Mouse (Mus musculus): ENCODE results near the gene Wwox.

Gene Wwox

DNA sequence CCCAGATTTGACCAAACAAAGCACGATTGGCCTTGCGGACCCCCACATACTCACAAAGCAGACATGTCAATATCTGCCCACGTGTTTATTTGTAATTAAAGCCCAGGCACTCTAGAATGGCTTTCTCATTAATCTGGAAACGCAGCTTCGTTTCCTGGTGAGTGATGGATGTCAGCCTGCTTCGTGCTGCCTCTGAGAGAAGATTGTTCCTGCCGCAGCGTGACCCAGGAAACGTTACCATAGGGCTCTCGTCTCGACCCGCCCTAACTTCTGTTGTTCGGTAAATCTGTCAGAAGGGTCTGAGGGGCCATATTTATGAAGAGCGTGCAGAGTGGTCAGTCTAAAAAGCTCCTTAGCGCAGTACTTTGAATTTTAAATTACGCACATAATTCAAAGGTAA is 164.9 kb downstream of the Wwox start:
- DNase-seq: no peak

DNA sequence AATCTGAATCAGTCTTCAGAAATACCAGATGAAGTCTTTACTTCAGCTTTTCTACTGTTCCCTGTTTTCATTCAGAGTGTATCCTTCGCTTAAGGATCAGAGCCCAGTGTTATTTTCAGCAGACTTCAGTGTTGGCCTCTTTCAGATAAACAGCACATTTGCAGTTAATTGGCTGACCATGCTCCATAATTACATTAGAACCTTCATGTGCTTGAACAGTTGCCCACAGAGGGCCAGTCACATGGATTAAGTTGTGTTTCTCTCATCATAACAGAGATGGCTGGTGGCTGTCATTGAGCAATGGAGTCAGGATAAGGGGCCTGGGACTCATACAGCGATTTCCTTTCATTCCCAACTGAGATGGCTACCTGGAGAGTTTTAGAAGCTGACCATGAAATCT is 166.2 kb downstream of the Wwox start:
- no peak for DNase-seq

DNA sequence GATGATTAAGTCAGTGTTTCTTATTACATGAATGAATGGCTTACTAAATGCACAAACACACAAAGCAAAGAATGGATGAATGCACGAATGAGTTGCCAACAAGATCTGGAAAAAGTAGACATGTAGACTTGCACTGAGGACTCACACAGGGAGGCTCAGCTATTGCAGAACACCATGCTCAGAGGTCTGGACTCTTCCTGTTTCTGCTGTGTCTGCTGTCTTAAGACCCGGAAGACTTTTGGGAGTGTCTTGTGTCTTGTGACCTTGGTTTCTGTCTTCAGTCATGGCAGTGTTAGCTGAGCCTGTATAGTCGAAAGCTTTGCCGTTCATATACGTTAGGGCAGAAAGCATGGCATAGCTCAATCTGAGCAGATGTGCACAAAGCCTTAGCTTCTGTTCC is 169.9 kb downstream of the Wwox start:
- DNase-seq: no peak

DNA sequence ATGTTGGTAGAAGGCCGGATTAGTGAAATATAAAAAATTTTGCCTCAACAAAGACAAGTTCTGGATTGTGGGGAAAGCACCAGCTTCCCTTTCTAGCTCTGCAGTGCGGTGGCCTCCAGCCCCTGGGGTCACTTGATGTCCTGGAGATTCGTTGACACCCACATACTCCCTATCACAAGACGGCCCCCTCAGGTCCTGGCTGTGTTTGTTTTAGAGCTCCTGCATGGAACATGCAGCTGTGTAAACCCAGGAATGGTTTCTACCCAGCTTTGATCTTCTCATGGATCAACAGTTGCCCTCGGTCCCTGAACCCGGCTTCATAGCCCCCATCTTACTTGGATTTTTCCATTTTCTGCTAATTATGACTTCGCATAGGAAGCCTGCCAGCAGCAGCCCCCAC is 171.6 kb downstream of the Wwox start:
- peak; percentile 26 for DNase-seq

DNA sequence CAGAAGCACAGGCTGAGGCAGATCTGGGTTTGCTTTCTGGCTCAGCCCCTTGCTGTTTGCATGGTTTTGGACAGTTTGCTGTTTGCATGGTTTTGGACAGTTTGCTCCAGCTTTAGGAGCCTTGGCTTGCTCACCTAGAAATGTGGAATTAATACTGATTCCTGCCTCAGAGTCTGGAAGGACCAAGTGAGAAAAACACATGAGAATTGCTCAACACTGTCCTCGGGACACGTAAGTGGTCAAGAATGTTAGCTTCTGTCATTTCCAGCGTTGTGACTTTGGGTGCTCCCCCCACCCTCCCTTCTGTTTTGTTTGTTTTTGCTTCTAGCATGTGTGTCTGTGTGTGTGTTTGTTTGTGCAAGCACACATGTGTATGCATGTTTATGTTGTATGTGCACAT is 172.6 kb downstream of the Wwox start:
- DNase-seq: no peak

DNA sequence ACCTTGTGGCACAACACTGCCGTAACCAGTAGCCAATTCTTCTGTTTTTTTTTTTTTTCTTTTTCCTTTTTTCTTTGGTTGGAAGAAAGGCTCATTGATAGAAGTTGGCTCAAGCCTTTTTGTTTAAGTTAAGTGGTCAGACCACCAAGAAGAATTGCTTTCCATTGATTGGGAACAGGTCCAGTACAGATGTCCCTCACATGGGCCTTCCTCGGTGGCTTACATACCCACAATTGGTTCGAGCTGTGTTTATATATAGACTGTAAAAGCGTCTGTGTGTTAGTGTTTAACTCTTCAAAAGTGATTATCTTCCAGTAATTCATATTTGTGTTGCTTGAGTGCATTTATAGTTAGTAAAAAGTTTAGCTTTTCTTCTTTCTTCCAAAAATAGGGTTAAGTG is 176.0 kb downstream of the Wwox start:
- DNase-seq: no peak

DNA sequence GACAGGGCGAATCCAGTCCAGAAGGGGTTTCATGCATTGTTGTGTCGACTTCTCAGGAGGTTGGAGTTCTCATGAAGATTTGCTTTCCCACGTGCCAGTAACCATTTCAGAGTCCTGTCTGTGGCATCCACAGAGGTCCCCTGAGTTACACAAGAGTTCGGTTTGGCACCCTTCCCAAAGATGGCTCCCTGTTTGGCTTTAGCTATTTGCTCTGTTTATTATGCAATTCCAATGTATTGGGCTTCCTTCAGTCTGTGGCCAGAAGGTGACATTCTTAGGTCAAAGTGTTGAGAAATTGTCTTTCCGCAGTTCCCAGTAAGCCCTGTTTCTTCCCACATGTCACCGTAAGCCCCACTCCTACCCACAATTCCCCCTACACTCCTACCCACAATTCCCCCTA is 176.5 kb downstream of the Wwox start:
- DNase-seq: peak; percentile 31

DNA sequence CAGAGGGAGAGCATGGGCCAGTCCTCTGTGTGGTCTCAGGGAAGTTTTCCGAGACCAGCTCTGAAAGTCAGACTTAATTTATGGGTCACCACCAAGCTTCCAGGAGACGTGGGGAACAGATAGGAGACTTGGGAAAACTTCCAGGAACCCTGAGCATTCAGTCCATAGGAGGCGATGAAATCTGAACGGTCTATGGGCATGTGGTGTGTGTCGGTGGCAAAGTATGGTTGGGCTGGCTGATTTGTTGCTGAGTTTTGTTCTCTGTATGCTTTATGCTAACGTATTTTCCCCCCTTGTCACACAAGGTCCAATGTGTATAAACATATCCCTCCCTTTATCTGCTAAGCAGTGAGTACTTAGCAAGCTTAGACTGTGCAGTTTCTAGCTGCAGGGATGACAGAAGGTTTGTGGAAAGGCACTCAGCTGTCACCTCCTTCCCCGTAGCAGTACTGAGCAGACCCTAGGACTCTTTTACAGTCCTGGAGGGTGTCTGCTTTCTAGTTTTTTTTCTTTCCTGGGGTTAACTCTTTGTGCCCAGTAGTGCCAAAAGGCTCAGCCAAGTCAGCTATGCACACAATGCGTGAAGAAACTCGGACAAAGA is 179.6 kb downstream of the Wwox start:
- no peak for DNase-seq

DNA sequence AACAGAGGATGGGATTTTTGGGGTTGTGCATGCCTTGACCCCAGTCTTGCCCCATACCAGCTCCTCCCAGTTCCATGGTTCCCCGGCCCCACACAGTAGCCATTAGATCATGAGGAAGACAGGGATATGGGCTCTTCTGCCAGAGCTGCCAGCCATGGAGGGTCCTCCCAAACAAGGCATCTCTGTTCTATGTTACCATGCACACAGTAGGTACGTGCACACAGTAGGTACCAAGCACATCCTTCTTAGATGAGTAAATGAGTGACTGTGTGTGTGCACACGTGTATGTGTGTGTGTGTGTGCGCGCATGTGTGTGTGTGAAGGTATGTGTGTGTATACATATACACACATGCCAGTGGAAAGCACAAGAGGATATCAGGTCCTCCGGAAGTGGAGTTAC is 185.9 kb downstream of the Wwox start:
- DNase-seq: no peak

DNA sequence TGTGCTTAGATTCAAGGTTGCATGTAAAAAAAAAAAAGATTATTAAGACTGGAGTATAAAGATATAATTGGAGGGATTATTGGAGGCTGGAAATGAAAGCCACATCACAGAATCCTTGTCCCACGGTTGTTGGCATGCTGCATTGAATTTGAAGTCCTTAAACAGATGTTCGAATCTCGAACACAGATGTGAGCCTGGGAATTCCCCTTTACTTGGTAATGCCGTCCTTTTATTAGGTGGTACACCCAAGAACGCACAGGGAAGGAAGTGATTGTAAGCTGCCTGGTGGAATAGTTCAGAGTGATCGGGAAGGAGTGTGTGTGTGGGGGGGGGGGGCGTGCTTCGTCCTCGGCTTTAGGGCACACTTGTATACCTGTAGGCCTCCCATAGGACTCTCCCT is 187.4 kb downstream of the Wwox start:
- no peak for DNase-seq

DNA sequence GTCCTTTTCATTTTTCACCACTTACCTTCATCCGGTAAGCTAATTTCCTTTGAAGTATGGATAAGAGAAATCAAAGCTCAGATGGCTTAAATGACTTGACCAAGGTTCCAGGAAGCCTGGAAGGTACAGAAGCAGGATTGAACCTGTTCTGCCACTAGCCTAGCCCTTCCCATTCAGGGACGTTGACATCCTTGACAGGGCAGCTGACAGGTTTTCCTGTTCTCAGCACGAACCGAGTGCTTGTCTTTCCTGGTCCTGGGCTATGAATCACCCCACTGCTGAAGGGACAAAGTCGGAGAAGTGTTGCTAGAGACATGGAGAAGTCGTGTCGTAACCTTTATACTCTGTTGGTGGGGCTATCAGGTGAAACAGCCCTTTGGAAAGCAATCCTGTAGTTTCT is 190.3 kb downstream of the Wwox start:
- no peak for DNase-seq

DNA sequence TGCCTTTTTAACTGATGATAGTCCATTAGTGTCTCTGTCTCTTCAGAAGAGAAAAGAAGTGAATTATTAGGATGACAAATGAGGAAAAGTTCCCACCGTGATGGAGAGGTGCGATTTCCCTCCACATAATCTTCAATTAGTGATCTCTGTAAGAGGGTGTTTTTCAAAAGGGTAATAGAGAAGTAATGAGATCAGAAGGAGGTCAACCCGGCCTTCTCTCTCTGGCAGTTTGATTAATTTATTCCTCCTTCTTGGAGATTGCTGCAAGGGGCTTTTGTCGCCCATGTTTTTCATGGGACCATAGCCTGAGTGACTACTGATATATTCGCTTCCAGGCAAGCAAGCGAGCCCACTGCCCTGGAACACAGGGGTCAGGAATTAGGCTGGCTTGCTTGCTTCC is 191.6 kb downstream of the Wwox start:
- no peak for DNase-seq

DNA sequence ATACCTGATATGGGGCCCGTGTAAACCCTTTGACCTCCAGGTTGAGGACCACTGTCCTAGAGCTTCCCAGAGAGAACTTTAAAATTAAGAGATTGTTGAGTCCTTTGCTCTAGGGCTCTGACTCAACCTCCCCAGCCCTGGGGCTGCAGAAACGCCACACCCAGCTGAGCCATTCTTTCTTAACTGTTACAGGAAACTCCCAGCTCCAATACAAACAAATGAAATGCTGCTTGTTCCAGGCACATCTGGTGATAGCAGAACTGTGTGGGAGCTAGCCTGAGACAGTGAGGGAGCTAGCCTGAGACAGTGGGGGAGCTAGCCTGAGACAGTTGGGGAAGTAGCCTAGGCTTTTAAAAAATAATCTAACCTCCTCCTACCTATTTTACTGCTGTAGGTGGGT is 194.7 kb downstream of the Wwox start:
- DNase-seq: no peak

DNA sequence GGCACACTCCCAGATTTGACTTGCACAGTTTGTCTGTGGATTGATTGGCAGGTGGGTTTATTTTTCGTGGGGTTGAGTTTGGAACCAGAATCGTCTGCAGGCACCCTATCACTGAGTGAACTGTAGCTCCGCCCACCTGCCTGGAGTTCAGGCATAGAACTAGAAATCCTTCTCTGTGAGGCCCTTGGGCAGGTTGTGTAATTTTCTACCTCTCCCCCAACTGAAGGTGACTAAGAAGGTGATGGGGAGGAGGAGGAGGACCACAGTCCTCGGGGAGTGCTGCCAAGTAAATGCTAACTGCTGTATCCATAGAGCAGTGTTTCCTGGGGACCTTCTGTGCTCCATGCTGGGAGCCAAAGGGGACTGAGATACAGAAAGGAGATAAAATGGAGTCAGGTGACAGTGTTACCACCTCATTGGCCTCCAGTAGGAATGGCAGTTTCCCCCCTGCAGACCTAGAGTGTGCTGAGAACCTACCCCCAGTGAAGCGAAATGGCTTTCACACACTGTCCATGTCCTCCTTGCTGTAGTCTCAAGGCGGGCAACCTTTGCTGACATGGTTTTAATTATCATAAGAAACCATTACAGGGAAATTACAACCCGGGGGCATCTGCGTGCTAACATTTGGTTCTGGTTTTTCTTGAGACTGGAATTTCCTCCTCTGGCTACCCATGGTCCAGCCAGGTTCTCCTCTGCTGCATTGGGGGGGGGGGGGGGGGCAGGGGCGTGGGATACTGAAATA is 195.4 kb downstream of the Wwox start:
- DNase-seq: no peak

DNA sequence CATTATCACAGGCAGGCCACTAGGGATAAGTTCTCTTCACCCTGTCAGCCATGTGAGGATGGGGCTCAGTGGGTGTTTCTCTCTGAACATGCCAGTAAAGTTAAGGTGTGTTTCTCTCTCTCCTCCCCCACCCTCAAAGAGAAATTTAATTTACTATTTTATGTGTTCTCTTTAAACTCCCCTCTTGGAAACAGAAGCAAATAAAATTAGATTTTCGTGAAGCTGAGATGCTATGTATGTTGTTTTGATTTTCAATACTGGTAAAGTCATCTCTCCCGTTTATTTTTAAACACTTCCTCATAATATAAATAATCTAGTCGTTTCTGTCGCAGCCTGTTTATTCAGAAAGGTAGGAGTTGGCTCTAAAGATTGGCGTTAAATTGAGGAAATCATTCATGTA is 196.9 kb downstream of the Wwox start:
- no peak for DNase-seq

DNA sequence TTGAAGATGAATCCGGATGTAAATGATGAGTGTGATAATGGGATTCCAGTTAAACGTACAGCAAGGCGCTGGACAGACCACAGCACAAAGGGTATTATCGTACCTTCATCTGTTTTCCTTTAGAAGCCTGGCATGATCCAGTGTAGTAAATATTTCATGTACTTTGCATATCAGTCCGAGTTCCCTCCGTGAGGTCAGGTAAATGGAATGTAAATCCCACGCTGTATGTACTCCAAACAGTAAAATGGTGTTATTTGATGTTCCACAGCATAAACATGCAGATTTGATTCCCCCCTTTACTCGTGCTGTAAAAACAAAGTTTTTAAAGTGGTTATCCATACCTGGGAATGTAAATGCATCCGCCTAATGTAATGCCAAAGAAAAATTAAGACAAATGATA is 202.4 kb downstream of the Wwox start:
- DNase-seq: no peak

DNA sequence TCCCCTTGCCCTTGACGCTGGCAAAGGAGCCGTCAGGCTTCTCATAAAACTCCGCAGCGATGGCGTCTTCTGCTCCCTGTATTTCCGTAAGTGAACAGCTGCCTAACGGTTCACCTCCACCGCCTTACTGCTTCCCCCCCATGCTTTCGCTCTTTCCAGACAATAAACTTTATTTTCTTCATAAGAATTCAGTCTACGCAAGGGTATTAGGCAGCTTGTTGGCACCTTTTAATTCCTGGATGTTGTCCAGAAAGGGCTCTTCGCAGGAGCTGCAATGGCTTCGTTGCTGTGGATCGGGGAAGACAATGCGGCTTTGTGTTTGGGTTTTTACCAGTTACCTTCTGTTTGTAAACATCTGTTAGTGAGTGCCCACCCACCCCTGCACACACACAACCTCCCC is 211.3 kb downstream of the Wwox start:
- DNase-seq: no peak

DNA sequence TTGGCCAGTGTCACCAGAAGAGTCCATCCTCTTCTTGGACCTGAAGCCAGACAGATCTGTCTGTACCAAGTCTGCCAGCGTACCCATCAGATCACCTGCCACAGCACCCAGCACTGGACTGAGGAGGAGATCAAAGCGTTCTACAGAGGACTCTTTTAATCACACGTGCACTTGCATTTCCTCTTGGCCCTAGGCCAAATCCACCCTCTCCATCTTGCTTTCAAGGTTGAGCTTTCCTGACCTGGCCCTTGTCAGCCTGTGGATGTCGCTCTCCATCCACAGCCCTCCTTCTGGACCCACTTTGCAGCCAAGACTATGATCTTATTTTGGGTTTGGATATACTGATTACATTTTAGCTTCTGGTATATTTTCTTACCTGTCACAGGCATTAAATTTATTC is 218.3 kb downstream of the Wwox start:
- no peak for DNase-seq

DNA sequence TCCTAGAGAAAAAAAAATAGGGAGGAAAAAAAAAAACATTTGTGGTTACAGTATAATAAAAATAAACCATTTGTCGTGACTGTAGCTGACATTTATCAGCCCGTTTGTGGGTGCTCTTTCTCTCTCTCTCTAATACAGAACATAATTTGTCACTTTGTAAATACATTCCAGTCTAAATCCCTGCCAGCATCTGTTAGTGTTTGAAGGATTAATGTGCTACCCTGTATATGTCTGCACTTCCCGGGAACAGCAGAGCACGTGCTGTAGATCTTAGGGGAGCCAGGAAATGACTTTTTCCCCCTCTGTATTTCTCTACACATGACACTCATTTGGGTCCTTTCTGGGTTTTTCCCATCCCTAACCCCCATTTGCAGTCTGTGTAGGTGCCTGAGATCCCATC is 219.0 kb downstream of the Wwox start:
- DNase-seq: no peak

DNA sequence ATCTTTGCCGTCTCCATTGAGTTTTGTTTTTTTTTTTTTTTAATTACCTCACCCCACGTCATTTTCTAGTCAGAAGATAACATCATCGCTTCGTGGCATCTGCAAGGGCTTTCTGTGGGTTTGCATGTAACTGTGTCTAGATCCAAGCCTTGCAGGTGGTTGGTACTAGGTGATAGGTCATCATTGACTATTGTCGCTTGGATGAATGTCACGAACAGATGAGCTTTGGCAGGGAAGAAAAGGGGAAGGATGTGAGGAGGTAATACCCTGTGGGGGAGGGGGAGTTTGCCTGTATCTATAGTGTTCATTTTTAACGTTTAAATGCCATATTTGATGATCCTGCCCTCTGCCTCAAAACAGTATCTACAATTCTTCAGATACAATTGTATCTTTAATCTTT is 223.6 kb downstream of the Wwox start:
- DNase-seq: no peak

DNA sequence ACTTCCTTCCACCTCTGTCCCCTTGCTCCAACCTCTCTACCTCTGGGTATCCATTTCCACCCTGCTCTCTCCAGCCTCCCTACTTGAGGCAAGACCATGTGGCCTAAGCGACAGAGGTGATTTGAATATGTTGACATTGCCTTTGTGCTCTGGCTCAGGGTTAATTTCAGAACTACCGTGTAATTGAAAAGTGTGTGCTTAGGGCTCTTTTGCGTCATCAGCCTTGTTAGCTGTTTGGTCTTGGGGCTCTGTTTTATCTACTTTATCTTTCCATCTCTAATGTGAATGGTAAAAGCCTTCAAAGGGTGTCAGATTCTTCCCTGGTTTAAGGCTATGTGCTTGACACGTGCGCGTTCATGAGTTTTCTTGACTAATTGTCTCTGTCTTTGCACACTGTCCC is 226.1 kb downstream of the Wwox start:
- no peak for DNase-seq

DNA sequence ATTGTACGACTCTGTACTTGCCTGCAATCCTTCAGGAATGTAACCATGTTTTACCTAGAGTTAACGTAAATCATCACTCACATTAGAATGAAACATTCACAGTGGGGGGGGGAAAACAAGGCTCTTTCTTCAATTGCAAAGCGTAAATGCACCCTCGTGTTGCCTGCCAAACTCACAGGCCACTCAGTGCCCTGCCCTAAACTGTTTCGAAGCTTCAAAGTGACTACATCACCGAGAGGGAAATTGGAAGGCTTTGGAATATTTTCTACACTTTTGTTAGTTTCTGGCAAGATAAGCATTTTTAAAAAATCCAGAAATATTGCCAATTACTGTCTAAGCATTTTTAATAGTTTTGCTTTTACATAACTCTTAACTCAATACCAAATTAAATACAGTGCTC is 231.3 kb downstream of the Wwox start:
- no peak for DNase-seq

DNA sequence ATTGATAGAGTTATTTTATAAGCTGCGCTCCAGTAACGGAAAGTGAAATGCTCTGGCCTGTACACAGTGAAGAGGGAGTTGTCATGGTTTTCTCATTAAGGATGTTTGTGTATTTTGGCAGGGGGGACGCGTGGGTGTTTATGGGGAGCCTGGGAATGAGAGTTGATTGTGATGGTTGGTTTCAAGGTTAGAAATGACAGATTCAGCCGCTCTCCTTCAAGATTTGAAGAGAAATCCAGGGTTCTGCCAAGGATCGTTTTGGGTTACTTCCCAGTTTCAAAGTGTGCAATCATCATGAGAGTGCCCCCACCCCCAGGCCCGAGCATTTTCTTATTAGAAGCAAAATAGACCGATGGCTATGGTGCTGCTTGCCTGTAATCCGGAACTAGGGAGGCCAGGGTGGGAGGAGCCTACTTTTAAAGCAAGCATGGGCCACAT is 231.8 kb downstream of the Wwox start:
- no peak for DNase-seq

DNA sequence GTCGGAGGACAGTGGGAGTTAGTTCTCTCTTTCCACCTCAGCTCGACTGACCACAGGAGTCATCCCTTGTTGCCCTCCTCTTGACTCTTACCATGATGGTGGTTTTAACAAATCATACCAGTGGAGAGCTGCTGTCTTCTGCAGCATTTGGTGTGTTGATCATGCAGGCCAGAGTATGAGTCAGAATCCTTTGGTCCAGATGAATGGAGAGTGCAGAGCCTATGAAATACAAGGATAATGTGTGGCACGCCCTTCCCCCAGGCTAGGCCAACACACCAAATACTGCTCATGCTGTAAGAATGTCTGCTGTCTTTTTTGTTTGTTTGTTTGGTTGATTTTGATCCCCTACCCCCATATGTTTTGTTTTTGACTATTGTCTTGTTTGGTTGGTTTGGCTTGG is 234.0 kb downstream of the Wwox start:
- DNase-seq: no peak

DNA sequence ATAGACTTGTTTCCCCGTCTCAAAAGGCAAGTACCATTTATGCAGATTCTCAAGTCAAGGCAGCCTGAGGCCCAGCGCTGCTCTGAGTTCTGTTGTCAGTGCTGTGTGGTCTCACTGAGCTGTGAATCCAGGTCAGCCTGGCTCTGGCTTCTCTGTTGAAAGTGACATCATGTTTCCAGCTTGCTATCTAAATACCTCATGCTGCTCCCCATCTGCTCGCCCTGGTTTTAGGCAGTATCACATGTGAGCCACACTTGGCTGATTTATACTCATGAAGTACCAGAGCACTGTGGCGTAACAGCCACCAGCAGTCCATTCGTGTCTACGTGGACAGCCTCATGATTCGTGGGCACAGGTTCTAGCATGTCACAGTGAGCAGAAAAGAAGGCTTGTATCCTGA is 235.7 kb downstream of the Wwox start:
- DNase-seq: no peak
